Mouse (Mus musculus): ENCODE measurements around the gene Psmb3. TPM values are rescaled to one million over a fixed set of nuclear protein-coding genes. Genes with fewer than 3 reads are reported as not detected.
A peak's percentile ranks its signal among the peaks of the same experiment; 100 is the strongest.

Psmb3 gene
- polyA plus RNA-seq, 1 experiment from 2014 or later, result 374 TPM

GRCm38 (mm10) chr11:97661648-97662133 lies 41.5 kb upstream of the Psmb3 start:
- Histone ChIP-seq H3K27ac (no peak overlapping the region), H3K4me2 (peak overlapping the region; percentile 80), H3K9ac (no peak overlapping the region), H3K9me3 (replicated peaks) (no peaks in the 10 kb centered on the region), H3K4me1 (replicated peaks) (peaks cover 53% of the 10 kb centered on the region), H3K36me3 (peaks cover 4% of the 10 kb centered on the region; the same call in 1 of the 2 replicates), H3K27me3 (peaks cover 83% of the 10 kb centered on the region), H3K4me3 (replicated peaks) (peak overlapping the region; percentile 65)
- DNase-seq (no peak), ATAC-seq (ENCODE audit: low read depth) (no peak)
- 4% methylated on average over 20 of the region's 20 CpGs for WGBS (ENCODE audit: insufficient replicate concordance)

DNA sequence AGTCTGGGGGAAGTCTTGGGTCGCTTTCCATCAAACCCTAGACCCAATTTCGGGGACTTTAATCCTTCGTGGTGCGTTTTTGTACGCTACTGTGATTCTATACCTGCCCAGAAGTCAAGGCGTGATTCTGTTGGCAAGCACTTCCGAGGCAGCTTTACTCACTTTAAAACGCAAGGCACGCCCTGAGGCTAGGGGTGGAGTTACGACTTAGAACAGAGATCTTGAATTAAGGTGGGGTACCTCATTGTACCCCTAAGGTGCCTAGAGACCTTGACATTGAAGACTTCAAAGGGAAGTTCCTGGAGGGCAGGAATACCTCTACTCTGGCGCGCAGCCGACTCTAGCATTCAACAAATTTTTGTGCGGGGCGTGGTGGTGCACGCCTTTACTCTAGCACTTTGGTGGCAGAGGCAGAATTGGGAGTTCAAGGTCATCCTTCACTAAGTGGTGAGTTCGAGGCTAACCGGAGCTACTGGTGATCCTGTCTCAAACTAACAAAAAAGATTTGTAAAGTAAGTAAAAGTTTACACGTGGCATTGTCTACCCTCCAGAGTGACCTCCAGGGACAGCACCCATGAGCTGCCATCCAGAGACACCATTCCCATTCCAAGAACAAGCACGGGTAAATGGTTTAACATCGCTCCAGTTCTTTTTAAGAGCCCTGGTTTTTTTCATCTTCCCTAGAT lies 40.8 kb upstream of the Psmb3 start:
- no peak for DNase-seq
- Histone ChIP-seq H3K27ac (no peak overlapping the region), H3K36me3 (peaks cover 4% of the 10 kb centered on the region; the same call in 1 of the 2 replicates), H3K27me3 (peaks cover 87% of the 10 kb centered on the region), H3K4me3 (replicated peaks) (peak overlapping the region; percentile 65), H3K4me2 (peak overlapping the region; percentile 80), H3K9ac (no peak overlapping the region), H3K9me3 (replicated peaks) (no peaks in the 10 kb centered on the region), H3K4me1 (replicated peaks) (peaks cover 53% of the 10 kb centered on the region)
- no peak for ATAC-seq (ENCODE audit: low read depth)
- WGBS (ENCODE audit: insufficient replicate concordance), result 2% methylated on average over 21 of the region's 21 CpGs

- Histone ChIP-seq H3K9ac (peak within 1 kb of the TSS; percentile 65), H3K27ac (no peak within 1 kb of the TSS), H3K4me2 (peak within 1 kb of the TSS; percentile 80), H3K27me3 (peaks cover 88% of the 10 kb centered on the region), H3K36me3 (peaks cover 4% of the 10 kb centered on the region; the same call in 1 of the 2 replicates), H3K9me3 (replicated peaks) (no peaks in the 10 kb centered on the region), H3K4me1 (replicated peaks) (peaks cover 53% of the 10 kb centered on the region), H3K4me3 (replicated peaks) (peak within 1 kb of the TSS; percentile 65)
- under 1% methylated on average over 26 of the region's 76 CpGs for WGBS (ENCODE audit: insufficient replicate concordance)
- no peak for DNase-seq
- 0 out of 2 replicates have a peak, but pooled peaks have one; percentile 19 for ATAC-seq (ENCODE audit: low read depth)
Observed at GRCm38 (mm10) chr11:97662893-97663527, 40.2 kb upstream of the Psmb3 start, which contains the start of gene Mllt6. TSS of gene Mllt6 (plus strand) at chr11:97663414.

- H3K4me1 ChIP-seq (replicated peaks), result peaks cover 51% of the 10 kb centered on the region
- no peak overlapping the region for H3K27ac ChIP-seq
- peak overlapping the region; percentile 80 for H3K4me2 ChIP-seq
- peaks cover 86% of the 10 kb centered on the region for H3K27me3 ChIP-seq
- ATAC-seq (ENCODE audit: low read depth) (no peak), DNase-seq (no peak)
- H3K36me3 ChIP-seq, result peaks cover 4% of the 10 kb centered on the region; the same call in 1 of the 2 replicates
- H3K9me3 ChIP-seq (replicated peaks), result no peaks in the 10 kb centered on the region
- H3K9ac ChIP-seq, result peak overlapping the region; percentile 65
- WGBS (ENCODE audit: insufficient replicate concordance), result 2% methylated on average over 32 of the region's 57 CpGs
- H3K4me3 ChIP-seq (replicated peaks), result peak overlapping the region; percentile 65
Observed at GRCm38 (mm10) chr11:97663528-97664338, 39.5 kb upstream of the Psmb3 start.

GRCm38 (mm10) chr11:97664339-97664665 lies 38.9 kb upstream of the Psmb3 start:
- H3K9me3 ChIP-seq (replicated peaks), result no peaks in the 10 kb centered on the region
- ATAC-seq (ENCODE audit: low read depth), result no peak
- H3K9ac ChIP-seq, result peak overlapping the region; percentile 65; the same call in 1 of the 2 replicates
- H3K36me3 ChIP-seq, result peaks cover 4% of the 10 kb centered on the region; the same call in 1 of the 2 replicates
- no peak overlapping the region for H3K27ac ChIP-seq
- H3K27me3 ChIP-seq, result peaks cover 84% of the 10 kb centered on the region
- 4% methylated on average over 6 of the region's 8 CpGs for WGBS (ENCODE audit: insufficient replicate concordance)
- DNase-seq, result no peak
- H3K4me1 ChIP-seq (replicated peaks), result peaks cover 48% of the 10 kb centered on the region
- H3K4me2 ChIP-seq, result peak overlapping the region; percentile 80
- H3K4me3 ChIP-seq (replicated peaks), result peak overlapping the region; percentile 65

GRCm38 (mm10) chr11:97664771-97665240 lies 38.4 kb upstream of the Psmb3 start:
- Histone ChIP-seq H3K4me2 (peak overlapping the region; percentile 80; the same call in 1 of the 2 replicates), H3K36me3 (peaks cover 4% of the 10 kb centered on the region; the same call in 1 of the 2 replicates), H3K27me3 (peaks cover 79% of the 10 kb centered on the region), H3K4me1 (replicated peaks) (peaks cover 48% of the 10 kb centered on the region), H3K27ac (no peak overlapping the region), H3K9ac (no peak overlapping the region), H3K9me3 (replicated peaks) (no peaks in the 10 kb centered on the region), H3K4me3 (replicated peaks) (no peak overlapping the region; the same call in 1 of the 2 replicates)
- ATAC-seq (ENCODE audit: low read depth) (no peak), DNase-seq (no peak)
- 20% methylated on average over 6 of the region's 6 CpGs for WGBS (ENCODE audit: insufficient replicate concordance)

DNA sequence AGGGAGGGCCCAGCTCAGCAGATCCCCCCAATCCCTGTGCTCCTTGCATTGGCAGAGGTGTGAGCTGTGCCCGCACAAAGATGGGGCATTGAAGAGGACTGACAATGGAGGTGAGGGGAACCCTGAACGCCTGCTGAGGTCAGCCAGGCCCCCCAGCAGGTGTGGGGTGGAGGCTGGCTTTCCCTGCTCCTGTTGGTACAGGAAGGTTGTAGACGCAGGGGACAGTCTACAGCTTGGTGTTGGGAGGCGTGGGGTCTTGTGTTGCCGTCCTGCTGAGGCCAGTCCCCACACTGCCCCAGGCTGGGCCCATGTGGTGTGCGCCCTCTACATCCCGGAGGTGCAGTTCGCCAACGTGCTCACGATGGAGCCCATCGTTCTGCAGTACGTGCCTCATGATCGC lies 37.8 kb upstream of the Psmb3 start:
- Histone ChIP-seq H3K4me2 (no peak overlapping the region), H3K36me3 (peaks cover 4% of the 10 kb centered on the region; the same call in 1 of the 2 replicates), H3K4me1 (replicated peaks) (peaks cover 50% of the 10 kb centered on the region), H3K4me3 (replicated peaks) (no peak overlapping the region), H3K9ac (no peak overlapping the region), H3K27ac (no peak overlapping the region), H3K27me3 (peaks cover 72% of the 10 kb centered on the region), H3K9me3 (replicated peaks) (no peaks in the 10 kb centered on the region)
- ATAC-seq (ENCODE audit: low read depth) (no peak), DNase-seq (no peak)
- 77% methylated on average over 13 of the region's 13 CpGs for WGBS (ENCODE audit: insufficient replicate concordance)

DNA sequence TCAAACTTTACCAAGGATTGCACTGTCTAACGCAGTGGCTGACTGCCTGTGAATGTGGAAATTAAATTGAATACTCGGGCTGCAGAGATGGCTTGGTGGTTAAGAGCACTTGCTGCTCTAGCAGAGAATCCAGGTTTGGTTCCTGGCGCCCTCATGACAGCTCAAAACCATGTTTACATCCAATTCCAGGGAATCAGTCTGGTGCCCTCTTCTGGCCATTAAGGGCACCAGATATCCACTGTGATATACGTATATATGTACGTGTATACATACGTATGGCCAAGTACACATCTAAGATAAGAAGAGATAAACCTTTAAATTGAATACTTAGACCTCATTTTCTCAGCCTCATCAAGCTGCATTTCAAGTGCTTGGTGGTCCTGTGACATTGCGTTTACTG lies 37.0 kb upstream of the Psmb3 start:
- H3K36me3 ChIP-seq, result peaks cover 4% of the 10 kb centered on the region; the same call in 1 of the 2 replicates
- 70% methylated on average over 7 of the region's 7 CpGs for WGBS (ENCODE audit: insufficient replicate concordance)
- no peak overlapping the region for H3K4me2 ChIP-seq
- no peak overlapping the region for H3K4me3 ChIP-seq (replicated peaks)
- no peak for ATAC-seq (ENCODE audit: low read depth)
- H3K9me3 ChIP-seq (replicated peaks), result no peaks in the 10 kb centered on the region
- DNase-seq, result no peak
- H3K27ac ChIP-seq, result no peak overlapping the region
- peaks cover 42% of the 10 kb centered on the region for H3K4me1 ChIP-seq (replicated peaks)
- peaks cover 65% of the 10 kb centered on the region for H3K27me3 ChIP-seq
- H3K9ac ChIP-seq, result no peak overlapping the region

- no peak for DNase-seq
- peaks cover 4% of the 10 kb centered on the region; the same call in 1 of the 2 replicates for H3K36me3 ChIP-seq
- 65% methylated on average over 15 of the region's 15 CpGs for WGBS (ENCODE audit: insufficient replicate concordance)
- no peaks in the 10 kb centered on the region for H3K9me3 ChIP-seq (replicated peaks)
- peaks cover 38% of the 10 kb centered on the region for H3K4me1 ChIP-seq (replicated peaks)
- no peak overlapping the region for H3K4me2 ChIP-seq
- no peak overlapping the region for H3K4me3 ChIP-seq (replicated peaks)
- no peak overlapping the region for H3K9ac ChIP-seq
- H3K27ac ChIP-seq, result no peak overlapping the region
- peaks cover 59% of the 10 kb centered on the region for H3K27me3 ChIP-seq
- ATAC-seq (ENCODE audit: low read depth), result no peak
Observed at GRCm38 (mm10) chr11:97666794-97667193, 36.4 kb upstream of the Psmb3 start.

DNA sequence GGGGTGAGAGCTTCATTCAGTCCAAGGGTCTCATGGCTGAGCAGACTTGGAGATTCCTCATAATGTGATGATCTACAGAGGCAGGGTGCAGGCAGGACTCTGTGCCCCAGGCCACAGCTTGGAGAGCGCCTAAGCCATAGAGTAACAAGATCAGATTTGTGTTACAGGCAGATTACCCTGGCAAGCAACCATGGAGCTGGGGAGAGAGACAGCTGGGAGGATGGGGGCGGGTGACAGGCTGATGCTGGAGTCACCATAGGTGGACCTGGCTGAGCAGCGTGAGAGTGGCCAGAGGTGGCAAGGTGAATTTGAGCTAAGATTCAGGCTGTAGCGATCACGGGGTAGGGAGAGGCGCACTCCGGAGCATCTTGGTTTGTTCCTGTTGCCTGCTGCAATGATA lies 35.0 kb upstream of the Psmb3 start:
- Histone ChIP-seq H3K4me3 (replicated peaks) (no peak overlapping the region), H3K27me3 (peaks cover 45% of the 10 kb centered on the region), H3K27ac (no peak overlapping the region), H3K9ac (no peak overlapping the region), H3K4me1 (replicated peaks) (peaks cover 27% of the 10 kb centered on the region), H3K9me3 (replicated peaks) (no peaks in the 10 kb centered on the region), H3K4me2 (no peak overlapping the region), H3K36me3 (peaks cover 4% of the 10 kb centered on the region; the same call in 1 of the 2 replicates)
- 74% methylated on average over 7 of the region's 7 CpGs for WGBS (ENCODE audit: insufficient replicate concordance)
- DNase-seq (no peak), ATAC-seq (ENCODE audit: low read depth) (no peak)

GRCm38 (mm10) chr11:97669268-97669667 lies 33.9 kb upstream of the Psmb3 start:
- Histone ChIP-seq H3K36me3 (peaks cover 4% of the 10 kb centered on the region; the same call in 1 of the 2 replicates), H3K27ac (no peak overlapping the region), H3K4me3 (replicated peaks) (no peak overlapping the region), H3K27me3 (peaks cover 34% of the 10 kb centered on the region), H3K9ac (no peak overlapping the region), H3K4me2 (no peak overlapping the region), H3K9me3 (replicated peaks) (no peaks in the 10 kb centered on the region), H3K4me1 (replicated peaks) (peaks cover 19% of the 10 kb centered on the region)
- ATAC-seq (ENCODE audit: low read depth) (no peak), DNase-seq (no peak)
- WGBS (ENCODE audit: insufficient replicate concordance), result 69% methylated on average over 15 of the region's 15 CpGs
